Mouse (Mus musculus): ENCODE measurements around the gene Megf8. TPM values are rescaled to one million over a fixed set of nuclear protein-coding genes. Genes with fewer than 3 reads are reported as not detected.

Megf8 gene
- polyA plus RNA-seq, 1 experiment from 2014 or later, result 14.2 TPM

DNA sequence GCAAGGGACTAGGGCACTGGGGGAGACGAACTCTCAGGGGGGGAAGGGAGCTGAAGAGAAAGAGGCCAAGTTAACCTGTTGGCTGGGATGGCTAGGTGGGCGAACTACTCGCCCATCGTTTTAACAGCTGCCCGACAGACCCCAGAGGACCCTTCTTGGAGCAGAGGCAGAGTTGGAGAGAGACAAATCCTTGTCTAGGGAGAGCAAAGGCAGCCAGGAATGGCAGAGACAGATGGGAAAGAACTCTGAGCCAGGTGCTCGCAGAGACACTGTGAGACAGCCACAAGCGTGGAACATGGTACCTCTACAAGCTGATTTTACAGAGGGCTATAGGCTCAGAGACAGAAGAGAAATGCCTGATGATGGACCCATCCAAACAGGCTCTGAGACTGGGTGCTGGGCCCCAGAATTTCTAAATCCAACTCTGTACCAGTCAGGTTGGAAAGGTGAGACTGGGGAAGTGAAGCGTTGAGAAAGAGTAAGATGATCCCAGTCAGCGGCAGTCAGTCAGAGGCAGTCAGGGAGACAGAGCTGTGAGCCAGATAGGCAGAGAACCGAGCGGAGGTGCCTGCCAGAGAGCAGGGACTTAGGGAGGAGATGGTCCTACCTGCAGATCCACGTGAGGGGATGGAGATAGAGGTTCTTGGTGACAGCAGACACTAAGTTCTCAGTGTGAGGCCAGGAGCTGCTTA is 52.2 kb downstream of the Megf8 start, which contains the start of gene Cnfn:
Gene Cnfn, minus strand, starts transcription at position 667 of the 692 bp plus-strand sequence.
- 51% methylated on average over 12 of the region's 12 CpGs for WGBS
- no peak within 1 kb of the TSS for H3K4me3 ChIP-seq
- peaks cover 20% of the 10 kb centered on the region for H3K4me1 ChIP-seq
- peaks cover 6% of the 10 kb centered on the region for H3K36me3 ChIP-seq (ENCODE audit: poor library complexity, severe bottlenecking)
- H3K27me3 ChIP-seq, result peaks cover 42% of the 10 kb centered on the region
- H3K9ac ChIP-seq, result 0 out of 2 replicates have a peak within 1 kb of the TSS, but pooled peaks have one; percentile 13
- H3K4me2 ChIP-seq, result no peak within 1 kb of the TSS
- ATAC-seq, result no peak
- H3K9me3 ChIP-seq (replicated peaks), result no peaks in the 10 kb centered on the region
- H3K27ac ChIP-seq, result no peak within 1 kb of the TSS

DNA sequence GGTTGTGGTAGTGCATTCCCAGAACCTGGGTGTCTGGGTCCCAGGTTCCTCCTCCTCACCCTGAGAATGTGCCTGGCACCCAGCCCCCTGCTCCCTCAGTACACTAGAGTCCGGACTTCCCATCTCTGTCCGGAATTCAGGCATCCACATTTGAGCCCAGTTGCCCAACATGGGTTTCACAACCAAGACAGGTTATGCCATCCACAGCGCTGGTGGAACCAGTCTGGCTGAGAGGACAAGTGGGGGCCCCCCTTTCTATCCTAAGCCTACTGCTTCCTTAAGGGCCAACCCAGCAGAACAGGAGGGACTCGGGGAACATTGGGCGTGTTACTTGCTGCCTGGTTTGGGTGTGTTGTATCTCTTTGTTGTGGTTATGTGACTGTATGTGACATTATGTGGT is 55.5 kb downstream of the Megf8 start:
- peaks cover 28% of the 10 kb centered on the region for H3K27me3 ChIP-seq
- H3K36me3 ChIP-seq (ENCODE audit: poor library complexity, severe bottlenecking), result no peaks in the 10 kb centered on the region
- no peak overlapping the region for H3K4me3 ChIP-seq
- H3K4me1 ChIP-seq, result peaks cover 14% of the 10 kb centered on the region; the same call in 1 of the 2 replicates
- no peak for ATAC-seq
- no peak overlapping the region for H3K27ac ChIP-seq
- H3K9ac ChIP-seq, result no peak overlapping the region
- H3K4me2 ChIP-seq, result no peak overlapping the region
- no peaks in the 10 kb centered on the region for H3K9me3 ChIP-seq (replicated peaks)
- WGBS, result 88% methylated on average over 5 of the region's 5 CpGs

DNA sequence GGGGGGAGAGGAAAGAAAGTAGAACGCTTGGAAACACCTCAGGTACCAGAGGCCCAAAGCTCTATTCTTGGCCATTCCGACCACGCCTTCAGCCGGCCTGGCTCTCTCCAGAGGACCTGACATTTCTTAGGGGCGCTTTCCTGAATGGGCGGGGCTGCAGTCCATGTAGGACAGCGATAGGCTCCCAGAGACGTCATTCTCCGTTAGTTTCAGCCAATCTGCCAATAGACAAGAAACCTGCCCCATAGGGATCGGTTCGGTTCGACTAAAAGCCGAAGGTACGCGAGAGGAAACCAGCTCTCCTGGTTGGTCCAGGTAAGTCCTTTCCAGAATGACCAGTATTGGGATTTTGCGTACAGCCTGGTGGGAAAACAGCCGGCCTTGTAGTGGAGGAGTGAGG is 59.6 kb downstream of the Megf8 start:
- peak; percentile 62 for ATAC-seq
- no peaks in the 10 kb centered on the region for H3K9me3 ChIP-seq (replicated peaks)
- peak overlapping the region; percentile 54 for H3K4me2 ChIP-seq
- 5% methylated on average over 17 of the region's 17 CpGs for WGBS
- H3K27me3 ChIP-seq, result peaks cover 11% of the 10 kb centered on the region
- no peak overlapping the region for H3K9ac ChIP-seq
- peak overlapping the region; percentile 27 for H3K4me3 ChIP-seq
- no peak overlapping the region for H3K27ac ChIP-seq
- peaks cover 8% of the 10 kb centered on the region; the same call in 1 of the 2 replicates for H3K36me3 ChIP-seq (ENCODE audit: poor library complexity, severe bottlenecking)
- peaks cover 18% of the 10 kb centered on the region for H3K4me1 ChIP-seq

DNA sequence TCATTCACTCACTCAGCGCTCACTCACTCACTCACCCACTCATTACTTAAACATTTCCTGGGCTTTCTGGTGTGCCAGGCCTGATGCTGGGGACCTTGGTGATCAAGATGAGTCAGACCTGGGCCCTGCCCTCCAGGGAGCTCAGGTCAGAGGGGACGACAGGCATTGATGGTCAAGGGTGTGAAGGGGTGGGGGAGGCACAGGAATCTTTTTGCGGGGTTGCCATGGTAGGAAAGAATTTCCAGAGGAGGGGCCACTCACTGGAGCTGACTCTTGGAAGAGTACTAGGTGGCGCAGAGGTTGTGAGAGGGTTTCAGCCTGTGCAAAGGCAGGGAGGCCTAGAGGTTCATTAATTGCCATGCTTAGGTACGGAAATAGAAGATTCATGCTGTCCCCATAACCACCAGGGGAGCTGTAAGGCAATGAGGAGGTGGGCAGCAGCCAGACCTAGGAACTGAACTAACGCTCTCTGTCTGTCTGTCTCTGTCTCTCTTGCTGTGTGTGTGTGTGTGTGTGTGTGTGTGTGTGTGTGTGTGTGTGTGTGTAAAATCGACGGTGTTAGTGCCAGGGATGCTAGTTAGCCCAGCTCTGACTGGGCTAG is 60.2 kb downstream of the Megf8 start:
- peaks cover 11% of the 10 kb centered on the region for H3K27me3 ChIP-seq
- peak overlapping the region; percentile 27; the same call in 1 of the 2 replicates for H3K4me3 ChIP-seq
- H3K36me3 ChIP-seq (ENCODE audit: poor library complexity, severe bottlenecking), result peaks cover 13% of the 10 kb centered on the region
- H3K9ac ChIP-seq, result no peak overlapping the region
- peaks cover 18% of the 10 kb centered on the region for H3K4me1 ChIP-seq
- H3K27ac ChIP-seq, result no peak overlapping the region
- WGBS, result 51% methylated on average over 8 of the region's 8 CpGs
- H3K9me3 ChIP-seq (replicated peaks), result no peaks in the 10 kb centered on the region
- ATAC-seq, result no peak
- peak overlapping the region; percentile 54 for H3K4me2 ChIP-seq

DNA sequence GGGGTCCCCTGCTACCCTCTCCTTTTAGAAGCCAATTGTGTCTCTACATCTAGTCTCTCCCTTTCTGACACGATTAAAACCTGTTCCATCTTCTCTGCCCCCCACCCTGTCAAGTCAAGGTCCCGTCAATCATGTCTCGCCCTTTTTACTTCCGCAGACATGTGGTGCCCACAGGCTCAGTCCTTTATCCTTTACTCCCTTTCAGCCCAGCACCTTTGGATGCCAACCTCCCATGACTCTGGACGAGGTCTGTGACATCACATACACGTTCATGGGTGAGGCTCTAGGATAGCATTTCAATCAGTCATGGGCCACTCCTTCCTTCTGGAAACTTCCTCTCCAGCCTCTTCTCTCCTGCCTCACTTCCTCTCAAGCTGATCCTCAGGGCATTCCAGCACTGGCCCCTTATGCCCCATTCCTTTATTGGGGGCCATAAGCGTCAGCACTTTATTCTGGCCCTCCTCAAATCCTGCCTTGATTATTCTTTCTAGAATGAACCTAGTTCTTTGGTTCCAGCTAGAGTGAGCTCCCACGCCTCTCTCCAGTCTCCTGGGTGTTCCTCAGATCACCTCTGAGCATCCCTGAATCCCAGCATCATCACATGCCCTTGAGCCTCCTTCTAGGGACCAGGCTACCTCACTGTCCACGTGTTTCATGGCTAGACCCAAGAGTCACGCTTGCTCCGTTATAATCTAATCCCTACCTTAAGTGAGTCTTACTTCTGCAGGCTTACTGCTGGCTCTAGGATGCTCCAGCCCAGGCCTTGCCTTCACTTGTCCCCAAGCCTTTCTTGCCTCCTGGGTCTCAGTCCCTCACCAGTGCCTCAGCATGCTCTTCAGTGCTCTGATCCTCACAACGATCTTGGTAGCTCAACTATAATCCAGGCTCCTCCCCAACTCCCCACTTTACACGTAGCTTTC is 61.5 kb downstream of the Megf8 start:
- WGBS, result 82% methylated on average over 13 of the region's 13 CpGs
- Histone ChIP-seq H3K27ac (no peak overlapping the region), H3K4me1 (peaks cover 18% of the 10 kb centered on the region), H3K27me3 (peaks cover 11% of the 10 kb centered on the region), H3K4me3 (no peak overlapping the region), H3K9me3 (replicated peaks) (no peaks in the 10 kb centered on the region), H3K9ac (no peak overlapping the region), H3K4me2 (no peak overlapping the region), H3K36me3 (ENCODE audit: poor library complexity, severe bottlenecking) (peaks cover 24% of the 10 kb centered on the region)
- ATAC-seq, result no peak

DNA sequence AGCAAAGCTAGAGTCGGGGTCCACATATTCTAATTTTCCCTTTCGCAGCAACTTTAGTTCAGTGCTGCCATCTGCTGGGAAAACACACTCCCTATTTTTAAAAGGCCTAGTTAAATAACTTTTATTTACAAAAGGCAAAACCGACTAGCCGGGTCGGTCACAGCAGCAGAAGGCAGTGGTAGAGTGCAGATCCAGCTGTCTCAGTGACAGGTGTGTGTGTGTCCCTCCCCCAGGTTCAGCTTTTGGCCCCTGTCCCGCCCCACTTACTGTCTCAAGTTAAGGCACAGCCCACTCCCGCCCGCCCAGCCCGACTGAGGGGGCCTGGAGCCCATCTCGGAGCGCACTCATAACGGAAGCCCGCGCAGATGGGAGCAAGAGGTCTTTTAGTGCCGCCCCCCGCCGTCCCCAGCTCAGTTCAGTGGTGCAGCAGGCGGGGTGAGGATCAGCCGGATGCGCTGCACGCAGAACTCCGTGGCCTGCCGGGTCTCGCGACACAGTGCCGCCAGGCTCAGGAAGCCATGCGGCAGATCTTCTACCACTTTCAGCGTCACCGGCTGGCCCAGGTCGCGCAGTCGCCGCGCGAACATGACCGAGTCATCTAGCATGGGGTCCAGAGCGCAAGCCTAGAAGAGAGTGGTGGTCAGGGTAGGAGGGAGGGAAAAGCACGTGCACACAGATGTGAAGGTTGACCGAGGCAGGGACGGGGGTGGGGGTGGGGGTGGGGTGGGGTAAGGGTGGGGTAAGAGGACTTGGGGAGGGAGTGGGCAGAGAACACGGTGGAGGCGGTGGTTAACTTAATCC is 62.8 kb downstream of the Megf8 start:
- Histone ChIP-seq H3K27me3 (peaks cover 11% of the 10 kb centered on the region), H3K9me3 (replicated peaks) (no peaks in the 10 kb centered on the region), H3K27ac (no peak overlapping the region), H3K4me3 (peak overlapping the region; percentile 29), H3K4me1 (peaks cover 18% of the 10 kb centered on the region), H3K9ac (peak overlapping the region; percentile 56), H3K36me3 (ENCODE audit: poor library complexity, severe bottlenecking) (peaks cover 37% of the 10 kb centered on the region), H3K4me2 (peak overlapping the region; percentile 62)
- ATAC-seq, result peak; percentile 42; the same call in 1 of the 2 replicates
- 2% methylated on average over 40 of the region's 42 CpGs for WGBS

DNA sequence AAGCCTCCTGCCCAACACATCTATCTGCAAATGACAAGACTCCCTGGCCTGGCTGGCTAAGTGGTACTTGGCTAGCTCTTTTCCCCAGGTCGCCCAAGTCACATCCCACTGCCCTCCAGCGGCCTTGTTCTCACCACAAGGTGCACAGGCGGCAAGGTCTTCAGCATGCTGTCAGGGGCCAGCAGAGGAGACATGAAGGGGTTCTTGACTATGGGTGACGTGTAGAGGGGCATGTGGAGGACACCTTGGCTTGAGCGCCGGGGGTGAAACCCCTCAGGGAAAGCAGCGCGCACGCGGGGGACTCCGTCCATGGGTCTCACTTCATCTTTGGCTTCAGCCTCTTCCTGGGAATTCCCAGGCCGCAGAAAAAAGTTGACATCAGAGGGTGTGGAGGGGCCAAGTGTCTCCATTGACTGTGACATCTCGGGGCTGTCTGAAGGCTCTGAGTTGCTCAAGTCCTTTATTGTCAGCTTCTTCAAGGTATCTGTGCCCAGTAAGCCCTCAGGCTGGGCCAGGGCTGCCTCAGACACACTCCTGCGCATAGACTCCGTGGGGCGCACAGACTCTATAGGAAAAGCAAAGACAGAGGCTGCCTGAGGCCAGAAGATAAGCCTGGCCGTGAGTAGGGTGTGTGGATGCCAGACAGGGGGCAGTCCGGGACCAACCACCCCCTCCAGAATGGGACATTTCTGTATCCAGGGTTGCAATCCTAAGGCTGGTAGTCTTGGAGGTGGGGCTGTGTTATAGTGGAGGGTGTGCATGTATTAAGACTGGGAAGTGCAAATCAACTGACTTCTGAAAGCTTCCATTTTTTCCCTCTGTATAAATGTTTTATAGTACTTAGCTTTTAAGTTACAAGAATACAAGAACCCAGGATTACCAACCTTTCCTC is 63.7 kb downstream of the Megf8 start:
- no peak for ATAC-seq
- Histone ChIP-seq H3K36me3 (ENCODE audit: poor library complexity, severe bottlenecking) (peaks cover 46% of the 10 kb centered on the region), H3K9ac (no peak overlapping the region), H3K4me1 (peaks cover 18% of the 10 kb centered on the region), H3K27me3 (peaks cover 11% of the 10 kb centered on the region), H3K4me3 (no peak overlapping the region), H3K4me2 (peak overlapping the region; percentile 62), H3K9me3 (replicated peaks) (no peaks in the 10 kb centered on the region), H3K27ac (no peak overlapping the region)
- 58% methylated on average over 18 of the region's 18 CpGs for WGBS

DNA sequence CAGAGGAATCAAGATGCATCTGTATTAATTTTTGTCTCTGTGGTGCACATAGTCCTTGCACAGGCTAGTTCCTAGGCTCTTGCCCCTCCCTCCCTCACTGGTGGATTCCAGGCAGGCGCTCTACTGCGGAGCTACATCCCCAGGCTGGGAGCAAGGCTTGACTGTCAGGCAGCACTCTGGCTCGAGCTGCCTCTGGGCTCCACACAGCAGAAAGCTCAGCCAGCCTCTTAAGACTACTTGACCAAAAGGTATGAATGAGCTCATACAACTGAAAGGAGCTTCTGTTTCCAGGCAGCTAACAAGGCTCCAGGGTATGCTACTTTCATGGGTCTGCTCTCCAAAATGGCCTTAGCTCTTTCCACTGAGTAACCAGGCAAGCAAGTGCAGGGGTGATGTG is 64.3 kb downstream of the Megf8 start:
- H3K27me3 ChIP-seq, result peaks cover 11% of the 10 kb centered on the region
- H3K36me3 ChIP-seq (ENCODE audit: poor library complexity, severe bottlenecking), result peaks cover 52% of the 10 kb centered on the region
- H3K9me3 ChIP-seq (replicated peaks), result no peaks in the 10 kb centered on the region
- ATAC-seq, result no peak
- no peak overlapping the region for H3K9ac ChIP-seq
- H3K4me3 ChIP-seq, result no peak overlapping the region
- H3K4me1 ChIP-seq, result peaks cover 18% of the 10 kb centered on the region
- H3K27ac ChIP-seq, result no peak overlapping the region
- H3K4me2 ChIP-seq, result no peak overlapping the region
- WGBS, result 39% methylated on average over 3 of the region's 3 CpGs

DNA sequence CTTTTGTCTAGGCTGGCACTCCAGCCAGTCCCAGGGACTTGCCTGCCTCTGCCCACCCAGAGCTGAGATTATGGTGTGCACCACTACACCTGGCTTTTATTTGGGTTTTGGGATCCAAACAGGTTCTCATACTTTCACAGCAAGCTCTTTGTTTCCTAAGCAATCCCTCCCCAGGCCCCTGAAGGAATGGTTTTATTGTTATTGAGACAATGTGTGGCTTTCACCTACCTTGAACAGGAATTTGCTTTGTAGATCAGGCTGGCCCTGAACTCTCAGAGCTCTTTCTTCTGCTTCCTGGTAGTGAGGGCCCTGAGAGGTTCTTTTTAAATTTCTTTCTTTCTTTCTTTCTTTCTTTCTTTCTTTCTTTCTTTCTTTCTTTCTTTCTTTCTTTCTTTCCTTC is 65.6 kb downstream of the Megf8 start:
- no peak overlapping the region for H3K4me3 ChIP-seq
- H3K4me1 ChIP-seq, result peaks cover 10% of the 10 kb centered on the region; the same call in 1 of the 2 replicates
- H3K36me3 ChIP-seq (ENCODE audit: poor library complexity, severe bottlenecking), result peaks cover 63% of the 10 kb centered on the region
- peaks cover 11% of the 10 kb centered on the region for H3K27me3 ChIP-seq
- H3K27ac ChIP-seq, result no peak overlapping the region
- H3K9me3 ChIP-seq (replicated peaks), result no peaks in the 10 kb centered on the region
- no peak overlapping the region for H3K9ac ChIP-seq
- H3K4me2 ChIP-seq, result no peak overlapping the region
- no peak for ATAC-seq

DNA sequence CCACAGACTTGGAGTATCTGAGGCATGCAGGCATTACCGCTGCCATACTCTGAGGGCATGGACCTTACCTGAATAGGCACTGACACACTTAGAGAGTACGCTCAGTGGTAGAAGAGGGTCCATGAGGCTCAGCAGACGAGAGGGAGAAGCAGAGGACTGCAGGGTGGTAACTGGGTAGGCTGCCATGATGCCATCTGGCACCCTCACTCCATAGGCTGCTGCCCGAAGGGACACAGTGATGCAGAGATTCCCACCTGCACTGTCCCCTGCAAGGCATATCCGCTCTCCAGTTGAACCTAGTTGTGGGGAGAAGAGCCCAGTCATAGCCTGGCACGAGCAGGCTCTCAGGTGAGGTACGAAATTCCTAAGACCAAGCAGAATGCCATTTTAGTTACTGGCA is 66.4 kb downstream of the Megf8 start:
- 91% methylated on average over 7 of the region's 7 CpGs for WGBS
- no peak overlapping the region for H3K4me3 ChIP-seq
- H3K4me1 ChIP-seq, result peaks cover 10% of the 10 kb centered on the region; the same call in 1 of the 2 replicates
- H3K27me3 ChIP-seq, result peaks cover 10% of the 10 kb centered on the region
- H3K9me3 ChIP-seq (replicated peaks), result no peaks in the 10 kb centered on the region
- no peak overlapping the region for H3K27ac ChIP-seq
- no peak for ATAC-seq
- no peak overlapping the region for H3K9ac ChIP-seq
- H3K4me2 ChIP-seq, result no peak overlapping the region
- H3K36me3 ChIP-seq (ENCODE audit: poor library complexity, severe bottlenecking), result peaks cover 72% of the 10 kb centered on the region

DNA sequence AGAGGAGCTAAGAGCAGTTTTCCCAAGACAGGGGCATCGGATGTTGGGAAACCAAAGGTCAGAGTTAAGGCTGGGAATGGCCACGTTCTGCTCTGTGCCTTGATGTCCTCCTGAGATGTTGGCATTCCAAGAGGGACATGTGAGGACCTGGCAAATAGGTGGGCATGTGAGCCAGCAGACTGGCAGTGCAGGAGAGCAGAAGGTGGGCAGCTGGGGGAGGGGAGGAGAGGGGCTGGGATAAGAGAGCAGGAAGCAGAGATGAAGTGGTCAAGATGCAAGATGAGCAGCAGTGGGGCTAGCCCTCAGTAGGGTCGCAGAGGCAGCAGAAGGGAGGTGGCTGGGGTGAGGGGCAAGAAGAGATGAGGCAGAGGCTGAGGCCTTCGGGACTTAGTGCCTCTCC is 66.9 kb downstream of the Megf8 start:
- H3K27me3 ChIP-seq, result peaks cover 8% of the 10 kb centered on the region
- H3K4me3 ChIP-seq, result no peak overlapping the region
- no peak overlapping the region for H3K27ac ChIP-seq
- peaks cover 72% of the 10 kb centered on the region for H3K36me3 ChIP-seq (ENCODE audit: poor library complexity, severe bottlenecking)
- H3K4me2 ChIP-seq, result no peak overlapping the region
- H3K9ac ChIP-seq, result no peak overlapping the region
- H3K9me3 ChIP-seq (replicated peaks), result no peaks in the 10 kb centered on the region
- 77% methylated on average over 4 of the region's 4 CpGs for WGBS
- peaks cover 10% of the 10 kb centered on the region; the same call in 1 of the 2 replicates for H3K4me1 ChIP-seq
- ATAC-seq, result no peak
